Mouse (Mus musculus) megakaryocyte, embryonic 14.5 days (primary cell): ENCODE measurements around the gene Hsd3b6.

Experiments
- FLI1 ChIP-seq: IDR thresholded peaks from 2 replicates; pipeline ENCODE4 v1.6.1; 2012; ENCODE audit warnings: low read length, inconsistent platforms, mixed read lengths
- GATA1 ChIP-seq: IDR thresholded peaks from 3 replicates; pipeline ENCODE4 v1.6.1; 2012; ENCODE audit warnings: mixed read lengths, low read length, inconsistent platforms, borderline replicate concordance

DNA sequence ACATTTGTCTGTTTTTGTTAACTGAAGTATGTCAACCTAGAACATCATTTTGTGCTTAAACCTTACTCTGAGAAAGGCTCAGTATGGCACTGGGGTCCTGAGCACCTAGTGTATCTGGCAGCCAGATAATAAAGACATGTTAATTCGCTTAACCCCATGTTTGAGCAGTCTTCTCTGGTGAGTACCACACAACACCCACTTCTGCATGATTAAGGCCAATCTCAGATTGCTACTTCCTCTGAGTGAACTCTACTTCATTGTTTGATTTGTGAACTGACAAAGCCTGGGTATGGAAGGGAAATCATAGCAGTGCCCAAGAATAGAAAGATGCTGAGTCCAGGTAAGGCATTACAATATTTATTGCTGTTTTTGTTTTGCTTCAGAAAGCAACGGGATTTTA, 37.6 kb upstream of the Hsd3b6 start:
- TF ChIP-seq FLI1 (no peak), GATA1 (no peak)
